Mouse (Mus musculus): ENCODE data around the gene Hmgcs1.
"Not testable (repeated sequence)": the region's sequence is repeated elsewhere in the genome, so short reads cannot be mapped to it uniquely, and the experiment has no call there.

Hmgcs1 gene

DNA sequence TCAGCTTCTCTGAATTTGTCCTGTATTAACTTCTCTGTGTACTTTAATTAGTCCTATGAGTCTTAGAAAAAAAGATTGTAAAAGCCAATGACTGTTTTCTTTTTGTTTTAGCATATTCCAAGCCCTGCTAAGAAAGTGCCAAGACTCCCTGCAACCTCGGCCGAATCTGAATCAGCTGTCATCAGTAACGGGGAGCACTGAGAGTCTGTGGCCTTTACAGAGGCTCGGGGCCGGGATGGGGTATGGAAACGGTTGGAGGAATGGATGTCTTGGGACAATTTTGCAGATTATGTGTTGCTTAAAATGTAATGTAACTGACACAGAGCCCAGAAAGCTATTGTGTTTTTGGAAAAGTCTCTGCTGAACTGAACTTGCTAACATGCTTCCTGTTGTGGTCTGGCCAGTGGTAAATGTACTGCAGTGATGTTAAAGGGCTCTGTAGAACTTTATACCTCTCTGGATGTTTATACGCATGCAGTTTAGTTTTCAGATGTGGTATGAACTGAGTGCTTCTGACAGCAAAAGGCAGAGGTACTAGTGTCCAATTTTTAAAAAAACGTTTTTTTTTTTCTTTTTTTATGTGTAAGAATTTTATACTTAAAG is 16.2 kb downstream of the Hmgcs1 start:
- DNase-seq (ENCODE audit: low spot score in 2 of 2), result not testable (repeated sequence)

DNA sequence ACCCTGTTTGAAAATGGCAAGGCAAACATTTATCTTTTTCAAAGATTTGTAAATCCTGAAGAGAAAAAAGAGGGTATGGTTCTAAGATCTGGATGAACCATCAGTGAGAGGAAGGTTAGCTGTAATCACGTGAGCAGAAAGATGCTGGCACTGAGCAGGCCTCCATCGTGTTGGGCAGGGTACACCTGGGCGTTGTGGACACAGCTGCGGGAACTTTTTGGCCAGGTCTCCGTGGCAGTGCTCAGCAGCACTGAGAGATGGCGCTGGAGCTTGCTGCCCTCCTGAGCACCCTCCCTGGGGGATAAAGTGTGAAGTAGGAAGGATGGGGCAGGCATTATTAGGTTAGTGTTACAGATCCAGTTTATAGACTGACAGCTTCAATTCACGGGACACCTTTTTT is 16.8 kb downstream of the Hmgcs1 start:
- no peak for DNase-seq (ENCODE audit: low spot score in 2 of 2)

DNA sequence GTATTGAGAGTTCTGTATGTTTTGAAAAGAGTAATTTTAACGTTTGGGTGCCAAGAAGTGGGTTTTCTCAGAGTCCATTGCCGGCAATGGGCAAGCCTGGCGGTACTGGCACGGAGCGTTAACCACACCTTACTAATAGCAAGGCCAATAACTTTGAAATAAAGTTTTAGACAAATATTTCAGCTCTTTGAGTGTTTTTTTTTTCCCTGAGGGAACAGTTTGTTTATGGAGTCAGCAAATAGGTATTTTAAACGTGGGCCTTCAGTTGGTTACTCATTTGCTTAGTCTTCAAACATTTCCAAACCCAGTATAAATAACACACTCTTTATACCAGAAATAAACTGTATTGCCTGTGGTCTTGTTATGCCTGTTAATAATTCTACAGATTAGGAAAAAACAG is 17.7 kb downstream of the Hmgcs1 start:
- DNase-seq (ENCODE audit: low spot score in 2 of 2), result no peak

DNA sequence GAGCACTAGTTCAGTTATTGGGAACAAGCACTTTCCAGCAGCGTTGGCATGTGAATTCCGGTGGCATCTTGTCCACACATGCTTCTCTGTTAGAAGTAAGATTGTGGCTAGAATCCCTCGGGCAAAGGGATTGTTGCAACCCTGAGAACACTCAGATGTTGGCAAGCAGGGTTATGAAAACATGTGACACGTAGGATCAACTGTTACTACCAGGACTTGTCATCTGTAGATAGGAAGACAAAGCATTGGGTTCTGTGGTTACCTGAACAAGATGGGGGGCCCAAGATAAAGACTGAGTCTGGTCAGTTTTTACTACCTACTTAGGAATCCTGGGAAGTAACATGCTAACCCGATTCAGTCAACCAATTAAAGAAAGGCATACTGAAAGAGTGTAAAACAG is 18.8 kb downstream of the Hmgcs1 start:
- no peak for DNase-seq (ENCODE audit: low spot score in 2 of 2)

- DNase-seq (ENCODE audit: low spot score in 2 of 2), result no peak
Measured at GRCm38 (mm10) chr13:119709388-119710267, 19.4 kb downstream of the Hmgcs1 start.

DNA sequence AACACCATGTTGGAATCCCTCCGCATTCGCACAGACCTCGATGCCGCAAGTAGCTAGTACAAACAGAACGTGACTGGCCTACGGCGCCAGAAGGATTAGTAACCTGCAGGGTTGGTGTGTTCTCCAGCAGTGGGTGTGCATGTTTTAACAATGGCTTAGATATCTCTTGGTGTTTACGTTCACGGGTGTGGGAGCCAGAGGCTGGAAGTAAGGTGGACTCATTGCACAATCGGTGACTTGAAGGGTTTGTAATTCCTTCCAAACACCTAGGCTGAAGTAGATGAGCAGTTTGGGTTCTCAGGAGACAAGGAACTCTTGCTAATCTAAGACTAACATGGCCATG is 20.1 kb downstream of the Hmgcs1 start:
- DNase-seq (ENCODE audit: low spot score in 2 of 2), result no peak

DNA sequence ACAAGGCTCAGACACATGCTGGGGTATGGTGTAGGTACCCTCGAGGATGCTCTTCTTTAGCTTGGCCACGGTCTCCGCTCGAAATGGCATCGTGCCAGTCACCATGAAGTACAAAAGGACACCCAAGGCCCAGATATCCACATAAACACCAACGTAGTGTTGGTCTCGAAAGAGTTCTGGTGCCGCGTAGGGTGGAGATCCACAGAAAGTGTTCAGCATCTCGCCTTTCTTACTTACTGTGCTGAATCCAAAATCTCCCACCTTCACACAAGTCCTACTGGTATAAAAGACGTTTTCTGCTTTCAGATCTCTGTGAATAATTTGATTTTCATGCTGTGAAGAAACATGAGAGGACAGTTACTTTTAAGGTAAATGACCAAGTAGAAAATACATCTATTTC is 22.3 kb downstream of the Hmgcs1 start:
- no peak for DNase-seq (ENCODE audit: low spot score in 2 of 2)

DNA sequence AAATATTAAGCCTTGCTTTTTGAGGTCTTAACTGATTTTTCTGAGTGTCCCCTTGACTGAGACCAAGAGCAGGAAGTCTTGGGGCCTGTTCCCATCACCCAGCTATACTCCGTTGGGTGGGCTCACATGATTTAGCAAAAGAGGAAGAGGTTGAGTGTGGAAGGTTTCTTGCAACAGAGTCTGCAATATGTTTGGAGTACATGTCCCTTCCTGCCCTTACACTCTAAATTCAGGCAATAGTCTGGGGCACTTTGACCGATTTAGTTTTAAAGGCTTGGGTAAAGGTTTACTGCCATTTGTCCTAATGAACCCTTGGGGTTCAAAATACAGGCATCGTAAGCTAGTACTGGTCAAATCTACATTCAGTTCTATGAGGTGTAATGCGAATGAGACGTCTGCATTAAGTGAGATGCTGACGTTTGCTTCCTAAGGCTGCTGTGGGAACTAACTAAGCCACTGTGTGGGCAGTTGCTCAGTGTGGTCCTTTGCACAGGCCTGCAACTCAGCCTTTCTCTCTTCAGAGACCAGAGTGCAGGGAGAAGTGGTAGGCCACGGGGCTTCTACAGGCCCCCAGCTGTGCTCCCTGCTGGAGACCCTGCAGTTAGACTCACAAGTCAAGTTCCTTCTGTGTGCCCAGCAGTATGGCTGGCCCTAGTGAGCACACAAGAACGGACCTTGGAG is 23.1 kb downstream of the Hmgcs1 start:
- no peak for DNase-seq (ENCODE audit: low spot score in 2 of 2)

- DNase-seq (ENCODE audit: low spot score in 2 of 2), result no peak
Measured at GRCm38 (mm10) chr13:119713821-119714220, 23.6 kb downstream of the Hmgcs1 start.

DNA sequence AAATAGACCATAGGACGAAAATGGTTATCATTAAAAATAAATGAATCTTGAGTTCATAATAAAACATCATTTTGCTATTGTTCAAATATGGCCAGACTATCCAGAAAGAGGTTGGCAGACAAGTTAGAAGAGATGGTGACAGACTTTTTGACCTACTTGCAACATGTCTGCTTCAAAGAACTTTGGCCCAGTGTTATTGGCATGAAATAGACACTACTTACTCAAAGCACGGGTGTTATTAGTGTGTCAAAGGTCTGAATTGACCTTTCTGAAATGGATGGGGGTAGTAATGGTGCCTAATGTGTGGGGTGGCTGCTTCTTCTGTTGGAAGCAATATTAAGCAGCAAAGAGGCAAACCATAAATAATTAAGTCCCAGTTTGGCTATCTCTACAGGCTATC is 25.9 kb downstream of the Hmgcs1 start:
- no peak for DNase-seq (ENCODE audit: low spot score in 2 of 2)

GRCm38 (mm10) chr13:119722447-119722846 is 32.3 kb downstream of the Hmgcs1 start:
- no peak for DNase-seq (ENCODE audit: low spot score in 2 of 2)

DNA sequence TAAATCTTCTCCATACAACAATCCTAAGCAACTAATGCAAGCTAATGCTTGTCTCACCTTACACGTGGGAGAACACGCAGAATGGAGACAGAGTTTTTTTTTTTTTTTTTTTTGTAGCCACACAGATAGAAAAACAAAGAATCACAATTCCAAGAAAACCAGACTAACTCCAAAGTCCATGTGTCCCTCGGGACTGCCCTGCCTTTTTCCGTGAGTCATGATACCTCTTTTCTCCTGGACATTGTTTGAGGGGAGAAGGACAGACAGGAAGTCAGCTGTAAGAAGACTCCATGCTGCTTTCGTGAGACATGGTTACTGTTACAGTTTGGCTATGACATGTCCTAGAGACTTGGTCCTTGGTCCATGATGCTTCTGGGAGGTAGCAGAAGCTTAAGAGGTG is 33.2 kb downstream of the Hmgcs1 start:
- no peak for DNase-seq (ENCODE audit: low spot score in 2 of 2)

DNA sequence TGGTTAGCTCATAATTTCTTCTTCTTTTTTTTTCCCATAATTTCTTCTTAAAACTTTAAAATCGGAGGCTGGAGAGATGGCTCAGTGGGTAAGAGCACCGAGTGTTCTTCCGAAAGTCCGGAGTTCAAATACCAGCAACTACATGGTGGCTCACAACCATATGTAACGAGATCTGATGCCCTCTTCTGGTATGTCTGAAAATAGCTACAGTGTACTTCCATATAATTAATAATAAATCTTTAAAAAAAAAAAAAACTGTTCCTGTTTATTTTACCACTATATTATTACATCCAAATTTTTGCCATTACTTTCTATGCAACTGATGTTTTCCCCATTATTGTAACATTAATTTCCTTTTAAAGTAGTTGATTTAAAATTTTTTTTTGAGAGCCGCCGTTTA is 34.4 kb downstream of the Hmgcs1 start:
- DNase-seq (ENCODE audit: low spot score in 2 of 2), result no peak

GRCm38 (mm10) chr13:119727608-119728387 is 37.6 kb downstream of the Hmgcs1 start:
- peak in 1 of 2 experiments; percentile 54 for DNase-seq (ENCODE audit: low spot score in 2 of 2)

DNA sequence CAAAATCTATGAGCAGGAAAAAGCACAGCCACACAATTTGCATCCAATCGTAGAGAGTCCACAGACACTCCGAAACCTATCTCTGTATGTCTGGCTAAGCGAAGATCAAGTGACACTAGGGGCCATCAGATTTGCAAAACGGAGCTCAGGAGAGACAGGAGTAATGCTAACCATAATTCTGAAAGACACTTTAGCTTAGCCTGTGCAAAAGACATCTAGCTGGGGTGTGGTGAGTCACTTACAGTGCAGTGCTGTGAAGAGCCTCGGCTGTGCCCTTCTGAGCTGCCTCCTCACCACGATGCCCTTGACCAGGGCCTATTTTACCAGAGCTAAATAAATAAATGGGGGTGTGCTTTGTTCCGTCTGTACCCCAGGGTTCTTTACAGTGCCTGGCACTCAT is 39.2 kb downstream of the Hmgcs1 start:
- no peak for DNase-seq (ENCODE audit: low spot score in 2 of 2)

GRCm38 (mm10) chr13:119731448-119731847 is 41.3 kb downstream of the Hmgcs1 start:
- DNase-seq (ENCODE audit: low spot score in 2 of 2), result no peak

DNA sequence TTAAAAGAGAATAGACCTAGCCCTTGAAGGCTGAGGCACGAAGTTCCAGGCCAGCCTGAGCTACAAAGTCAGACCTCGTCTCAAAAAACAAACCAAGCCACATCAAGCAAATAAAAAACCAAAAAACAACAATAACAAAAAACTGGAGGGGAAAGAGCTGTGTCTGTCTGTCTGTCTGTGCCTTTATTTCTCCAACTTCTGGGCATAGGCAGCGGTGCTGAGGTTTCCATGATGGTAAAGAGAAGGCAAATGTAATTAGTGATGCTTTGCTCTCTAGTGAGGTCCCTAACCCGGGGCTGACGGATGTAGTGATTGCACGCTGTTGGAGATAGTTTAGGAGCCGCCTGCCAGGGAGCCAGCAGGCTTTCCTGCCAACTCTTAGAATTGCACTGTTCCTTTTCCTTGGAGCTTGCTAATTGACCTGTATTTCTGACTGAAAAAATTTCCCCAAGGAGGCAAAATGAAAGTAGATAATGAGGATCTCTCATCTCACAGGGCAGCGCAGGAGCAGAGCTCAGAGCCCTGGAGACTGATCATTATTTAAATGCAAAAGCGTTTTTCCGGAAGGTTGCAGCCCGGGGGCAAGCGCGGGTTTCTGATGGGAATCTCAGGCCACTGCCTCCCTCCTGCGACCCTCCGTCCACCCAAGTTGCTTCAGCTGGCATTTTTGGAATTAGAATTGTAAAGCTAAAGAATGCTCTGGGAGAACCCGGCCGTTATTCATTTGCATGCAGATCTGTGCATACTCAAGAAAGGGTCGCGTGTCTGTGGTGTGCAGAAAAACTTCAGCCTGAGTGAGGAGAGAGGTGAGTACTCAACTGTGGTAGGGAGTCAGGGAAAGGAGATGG is 51.4 kb downstream of the Hmgcs1 start:
- no peak for DNase-seq (ENCODE audit: low spot score in 2 of 2)

DNA sequence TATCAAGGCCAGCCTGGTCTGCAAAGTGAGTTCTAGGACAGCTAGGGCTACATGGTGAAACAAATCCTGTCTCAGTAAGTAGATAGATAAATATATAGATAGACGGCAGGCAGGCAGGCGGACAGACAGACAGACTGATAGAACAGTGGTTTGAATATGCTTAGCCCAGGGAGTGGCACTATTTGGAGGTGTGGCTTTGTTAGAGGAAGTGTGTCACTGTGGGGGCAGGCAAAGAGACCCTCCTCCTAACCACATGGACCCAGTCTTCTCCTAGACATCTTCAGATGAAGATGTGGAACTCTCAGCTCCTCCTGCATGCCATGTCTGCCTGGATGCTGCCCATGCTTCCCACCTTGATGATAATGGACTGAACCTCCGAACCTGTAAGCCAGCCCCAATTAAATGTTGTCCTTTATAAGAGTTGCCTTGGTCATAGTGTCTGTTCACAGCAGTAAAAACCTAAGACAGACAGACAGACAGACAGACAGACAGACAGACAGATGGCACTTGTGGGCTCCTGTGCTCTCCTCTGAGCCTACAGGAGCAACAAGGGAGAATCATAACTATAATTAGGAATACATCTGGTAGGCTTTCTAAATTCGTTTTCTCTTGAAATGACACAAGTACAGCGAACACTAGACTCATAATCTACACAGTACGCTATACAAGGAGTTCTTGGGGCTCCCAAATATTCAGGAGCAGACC is 52.7 kb downstream of the Hmgcs1 start:
- DNase-seq (ENCODE audit: low spot score in 2 of 2), result no peak

DNA sequence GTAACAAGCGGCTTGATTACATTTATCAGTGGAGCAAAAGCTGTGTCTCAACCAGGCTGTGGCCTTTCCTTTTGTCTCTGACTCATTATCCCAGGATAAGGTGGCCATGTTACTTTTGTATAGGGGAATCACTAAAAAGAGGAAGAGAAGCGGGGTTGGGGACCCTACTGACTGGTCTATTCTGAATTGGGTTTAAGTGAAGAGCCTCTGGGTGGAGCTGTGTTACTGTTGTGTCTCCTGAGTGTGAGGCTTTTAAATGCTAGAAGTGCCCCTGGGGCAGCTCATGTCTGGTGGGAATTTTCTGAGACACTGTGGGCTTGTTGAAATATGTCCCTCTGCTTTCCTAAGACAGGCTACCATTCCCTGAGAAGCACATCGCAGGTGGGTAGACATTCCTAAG is 53.3 kb downstream of the Hmgcs1 start:
- DNase-seq (ENCODE audit: low spot score in 2 of 2), result no peak

DNA sequence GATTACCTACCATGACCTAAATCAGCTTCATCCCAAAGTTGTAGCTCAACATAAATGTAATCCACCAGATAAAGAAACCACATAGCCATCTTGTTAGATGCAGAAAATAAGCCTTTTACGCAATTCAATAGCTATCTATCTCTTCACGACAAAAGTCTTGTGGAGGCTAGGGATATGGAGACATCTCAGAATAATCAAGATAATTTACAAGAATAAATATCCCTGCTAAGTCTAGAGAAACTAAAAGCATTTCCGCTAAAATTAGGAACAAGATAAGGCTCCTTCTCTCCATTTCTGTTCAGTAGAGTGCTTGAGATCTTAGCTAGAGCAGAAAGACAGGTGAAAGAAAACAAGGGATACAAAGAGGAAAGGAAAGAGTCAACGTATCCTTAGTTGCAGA is 56.8 kb downstream of the Hmgcs1 start:
- DNase-seq (ENCODE audit: low spot score in 2 of 2), result no peak
